Mouse (Mus musculus) CD4-positive, CD25-positive, alpha-beta regulatory T cell, adult 2 months (primary cell): ENCODE measurements around the gene Fam168a.

Experiments used
- DNase-seq: peaks from one replicate; pipeline ENCODE4 v3.0.0-alpha.2; 2012; ENCODE audit warnings: low read depth, low spot score

Fam168a gene

GRCm38 (mm10) chr7:100780192-100780591 is 73.8 kb downstream of the Fam168a start:
- no peak for DNase-seq

- no peak for DNase-seq
These were observed 78.2 kb downstream of the Fam168a start for GRCm38 (mm10) chr7:100784650-100785049.

DNA sequence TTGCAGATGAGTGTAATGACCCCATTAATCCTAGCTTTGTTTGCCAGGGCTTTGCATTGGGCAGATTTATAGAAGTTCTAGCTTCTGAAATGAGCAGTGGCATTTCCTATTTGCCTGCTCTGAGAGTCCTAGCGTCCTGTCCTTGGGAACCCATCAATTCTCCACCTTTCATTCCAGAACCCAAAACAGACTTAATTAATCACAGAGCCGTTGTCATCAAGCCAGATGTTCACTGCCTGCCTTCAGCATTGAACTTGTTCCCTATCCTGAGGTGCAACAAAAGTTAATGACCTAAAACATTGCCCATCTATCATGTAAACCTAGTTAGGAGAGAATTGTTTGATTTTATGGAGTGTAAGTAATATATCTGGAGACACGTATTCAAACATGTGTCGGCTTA is 79.0 kb downstream of the Fam168a start:
- DNase-seq, result no peak

GRCm38 (mm10) chr7:100786078-100786477 is 79.6 kb downstream of the Fam168a start:
- no peak for DNase-seq

DNA sequence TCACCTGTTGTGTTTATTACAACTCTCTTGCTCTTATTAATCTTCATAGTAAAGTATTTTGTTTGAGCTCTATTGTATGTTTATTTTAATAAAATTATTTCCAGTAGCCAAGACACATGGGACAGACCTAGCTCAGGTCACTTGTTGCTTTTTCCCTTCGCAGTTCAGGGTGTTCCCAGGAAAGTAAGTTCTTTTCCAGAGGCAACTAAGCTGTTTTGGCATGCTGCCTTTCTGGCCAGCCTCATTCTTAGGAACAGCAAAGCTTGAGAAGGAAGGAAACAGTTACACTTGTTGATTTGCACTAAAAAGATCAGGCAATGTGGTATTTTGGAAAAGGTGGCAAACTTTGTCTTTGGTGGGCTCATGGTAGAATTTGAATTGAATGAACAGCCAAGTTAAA is 81.9 kb downstream of the Fam168a start:
- DNase-seq, result no peak

GRCm38 (mm10) chr7:100798810-100799209 is 92.4 kb downstream of the Fam168a start:
- DNase-seq, result peak; percentile 33

- no peak for DNase-seq
These were observed 99.0 kb downstream of the Fam168a start for GRCm38 (mm10) chr7:100805391-100805790.

GRCm38 (mm10) chr7:100811912-100812311 is 105.5 kb downstream of the Fam168a start:
- no peak for DNase-seq

GRCm38 (mm10) chr7:100812641-100813040 is 106.2 kb downstream of the Fam168a start:
- DNase-seq, result no peak

DNA sequence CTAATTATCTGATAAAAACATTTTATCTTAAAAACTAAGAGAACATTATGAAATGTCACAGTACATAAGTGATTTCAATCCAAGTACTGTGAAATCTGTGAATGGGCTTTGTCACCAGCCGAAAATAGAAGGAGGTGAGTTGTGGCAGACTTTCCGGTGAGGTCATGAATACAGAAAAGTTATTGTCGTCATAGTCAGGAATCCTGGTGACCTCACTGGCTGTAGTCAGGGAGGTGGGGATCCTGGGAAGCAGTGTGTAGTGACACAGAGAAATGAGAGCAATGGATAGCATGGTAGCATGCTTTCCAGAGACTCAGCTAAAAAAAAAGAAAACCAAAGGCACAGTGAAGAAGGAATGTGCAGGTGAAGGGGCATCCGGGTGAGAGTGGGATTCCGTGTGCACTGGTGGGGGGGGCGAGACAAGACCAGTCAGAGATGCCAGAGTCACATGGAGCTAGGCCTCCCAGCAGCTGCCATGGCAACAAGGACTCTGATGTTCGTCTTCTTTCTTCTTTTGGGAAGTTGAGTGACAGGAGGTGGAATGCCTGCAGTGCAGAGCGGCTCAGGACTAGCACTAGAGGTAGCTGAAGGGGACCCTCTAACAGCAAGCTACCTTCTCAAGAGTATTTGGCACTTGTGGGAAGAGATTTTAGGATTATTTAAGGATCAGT is 109.6 kb downstream of the Fam168a start:
- no peak for DNase-seq

- DNase-seq, result no peak
These were observed 110.5 kb downstream of the Fam168a start for GRCm38 (mm10) chr7:100816759-100817441.

DNA sequence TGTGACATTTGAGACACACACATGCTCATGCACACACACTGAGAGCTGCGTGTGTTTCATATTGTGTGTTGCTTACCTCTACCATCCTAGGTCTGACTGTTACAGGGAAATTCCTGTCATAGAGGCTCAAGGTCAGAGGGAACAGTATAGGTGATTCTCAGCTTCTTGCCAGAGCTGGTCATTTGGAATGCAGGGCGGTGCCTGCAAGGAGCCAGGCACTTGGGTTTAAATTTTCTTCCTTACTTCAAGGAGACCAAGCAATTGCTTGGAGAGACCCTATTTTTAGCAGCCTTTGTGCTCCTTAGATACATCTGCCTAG is 111.0 kb downstream of the Fam168a start:
- DNase-seq, result no peak

DNA sequence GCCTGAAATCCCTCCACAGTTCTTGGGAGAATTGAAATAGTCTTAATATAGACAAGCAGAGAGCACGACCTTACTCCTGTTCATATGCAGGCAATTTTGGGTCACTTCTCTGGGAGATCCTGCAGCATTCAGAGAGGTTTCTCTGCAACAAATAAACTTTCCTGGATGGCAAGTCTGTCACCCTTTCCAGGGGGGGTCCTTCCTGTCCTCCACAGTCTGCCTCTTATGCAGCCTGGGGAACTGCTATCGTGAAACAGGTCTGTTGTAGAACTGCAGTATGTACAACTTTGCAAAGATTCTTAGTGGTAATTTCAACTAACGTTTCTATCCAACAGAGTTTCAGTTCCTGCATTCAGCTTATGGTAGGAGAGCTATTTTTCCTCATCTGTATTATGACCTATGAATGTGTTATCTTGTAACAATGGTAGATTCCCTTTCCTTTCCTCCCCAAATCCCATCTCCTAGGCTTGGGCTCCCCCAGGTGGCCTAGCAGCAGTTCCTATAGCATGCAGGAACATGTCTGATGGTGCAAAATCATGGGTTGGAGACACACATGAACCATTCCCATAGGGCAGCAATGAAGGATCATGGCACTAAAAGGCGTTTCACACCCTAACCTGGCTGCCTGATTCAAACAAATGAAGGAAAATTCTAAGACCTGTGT is 112.1 kb downstream of the Fam168a start:
- DNase-seq, result peak; percentile 23

DNA sequence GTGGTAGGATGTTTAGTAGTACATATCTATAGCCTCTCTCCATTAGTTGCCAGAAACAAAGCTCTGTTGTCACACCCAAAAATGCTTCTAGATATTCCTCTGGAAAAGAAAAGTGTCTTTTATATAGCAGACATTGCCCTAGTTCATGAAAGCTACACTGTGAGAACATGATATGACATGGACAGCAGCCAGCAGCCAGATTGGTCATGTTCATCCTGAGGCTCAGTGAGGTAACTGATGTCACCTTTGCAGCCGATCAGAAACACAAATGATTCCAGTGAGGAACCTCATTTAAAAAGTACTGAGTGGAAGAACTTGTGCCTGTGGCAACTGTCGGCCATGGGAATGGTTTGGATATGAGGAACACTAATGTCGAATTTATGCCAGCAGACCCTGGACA is 118.2 kb downstream of the Fam168a start:
- no peak for DNase-seq

- no peak for DNase-seq
These were observed 122.1 kb downstream of the Fam168a start for GRCm38 (mm10) chr7:100828549-100828948.

DNA sequence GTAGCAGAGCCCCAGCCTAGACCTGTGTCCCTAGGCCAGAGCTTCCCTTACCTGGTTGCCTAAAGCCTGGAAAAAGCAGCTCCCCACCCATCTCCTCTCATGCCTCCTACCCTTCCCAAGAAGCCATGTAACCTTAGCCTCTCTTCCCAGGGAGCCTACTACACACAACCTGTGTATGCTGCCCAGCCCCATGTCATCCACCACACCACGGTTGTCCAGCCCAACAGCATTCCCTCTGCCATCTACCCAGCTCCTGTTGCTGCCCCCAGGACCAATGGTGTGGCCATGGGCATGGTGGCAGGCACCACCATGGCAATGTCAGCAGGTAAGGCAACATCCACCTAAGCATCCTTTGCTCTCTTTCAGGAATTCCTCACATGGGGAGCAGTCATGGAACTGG is 127.4 kb downstream of the Fam168a start:
- no peak for DNase-seq

GRCm38 (mm10) chr7:100835168-100835567 is 128.7 kb downstream of the Fam168a start:
- no peak for DNase-seq

GRCm38 (mm10) chr7:100835711-100836110 is 129.3 kb downstream of the Fam168a start:
- no peak for DNase-seq

GRCm38 (mm10) chr7:100836657-100837056 is 130.2 kb downstream of the Fam168a start:
- no peak for DNase-seq

- no peak for DNase-seq
These were observed 131.3 kb downstream of the Fam168a start for GRCm38 (mm10) chr7:100837701-100838100.

DNA sequence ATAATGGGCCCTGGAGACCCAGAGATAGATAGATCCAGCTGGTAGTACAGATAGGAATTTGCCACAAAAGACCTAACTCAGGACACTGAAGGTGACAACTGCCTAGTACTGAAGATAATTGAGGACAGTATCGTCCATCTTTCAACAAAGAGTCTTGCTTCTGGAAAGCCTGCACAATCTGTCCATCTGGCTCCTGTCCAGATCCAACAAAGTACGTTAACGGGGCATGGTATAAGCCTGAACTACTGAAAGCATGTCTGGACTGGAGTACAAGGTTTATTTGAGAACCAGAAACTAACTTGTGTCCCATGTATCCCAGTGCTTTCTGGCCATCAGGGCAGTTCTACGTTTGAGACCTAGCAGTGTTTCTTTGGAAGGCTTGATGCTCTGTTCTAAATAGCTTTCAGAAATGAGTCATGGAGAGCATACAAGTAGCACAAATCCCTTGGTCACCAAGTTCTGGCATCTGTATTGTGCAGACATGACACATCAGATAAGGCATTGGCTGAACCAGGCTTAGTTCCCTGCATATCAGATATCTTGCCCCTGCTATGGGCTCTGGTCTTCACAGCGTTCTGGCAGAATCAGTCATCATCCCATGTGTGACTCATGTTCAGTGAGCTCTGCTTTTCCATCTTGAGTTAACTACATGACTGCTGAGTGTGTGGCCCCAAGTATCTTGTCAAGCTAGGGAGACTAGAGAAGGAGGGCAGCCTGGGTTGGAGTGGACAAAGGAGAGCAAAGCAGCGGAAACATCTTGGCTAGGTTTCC is 133.4 kb downstream of the Fam168a start:
- no peak for DNase-seq

- no peak for DNase-seq
These were observed 134.5 kb downstream of the Fam168a start for GRCm38 (mm10) chr7:100840906-100841305.
